Mouse (Mus musculus) spleen, postnatal 10 days (tissue): ENCODE results near the gene Pcbp2.

Experiments used
- DNase-seq, 2 experiments: peaks; one replicate each; pipeline ENCODE4 v3.0.0; 2021 to 2022; ENCODE audit warnings: low spot score in 2 of 2

Gene Pcbp2

DNA sequence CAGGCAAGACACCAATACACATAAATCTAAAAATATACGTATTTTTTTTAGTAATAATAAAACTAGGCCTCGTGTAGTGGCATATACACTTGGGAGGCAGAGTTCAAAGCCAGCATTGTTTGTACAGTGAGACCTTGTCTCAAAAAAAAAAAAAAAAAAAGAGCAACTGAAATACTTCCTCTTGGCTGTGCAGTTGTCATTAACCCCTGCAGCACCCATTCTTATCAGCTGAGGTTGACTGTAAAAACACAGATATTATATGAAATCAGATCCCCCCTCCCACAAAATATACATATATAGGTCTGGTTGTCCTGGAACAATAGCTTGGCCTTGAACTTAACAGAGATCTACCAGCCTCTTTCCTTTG is 36.1 kb downstream of the Pcbp2 start:
- no peak for DNase-seq

DNA sequence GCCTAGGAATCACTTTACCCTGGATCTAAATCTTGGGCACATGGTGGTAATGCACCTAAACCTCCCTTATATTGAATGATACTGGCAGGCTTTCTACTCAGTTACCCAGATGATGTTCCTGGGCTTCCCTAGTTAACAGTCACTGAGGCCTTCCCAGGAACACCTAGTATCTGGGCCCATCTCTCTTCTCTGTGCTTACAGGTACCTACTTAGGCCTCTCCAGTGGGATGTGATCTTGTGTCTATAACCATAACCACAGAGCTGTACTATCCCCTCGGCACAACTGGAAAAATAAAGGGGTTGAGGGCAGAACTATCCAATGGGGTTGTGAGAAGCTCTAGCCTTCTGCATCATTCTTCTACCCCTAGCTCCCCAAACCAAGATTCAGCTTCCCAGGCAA is 36.5 kb downstream of the Pcbp2 start:
- DNase-seq: no peak

DNA sequence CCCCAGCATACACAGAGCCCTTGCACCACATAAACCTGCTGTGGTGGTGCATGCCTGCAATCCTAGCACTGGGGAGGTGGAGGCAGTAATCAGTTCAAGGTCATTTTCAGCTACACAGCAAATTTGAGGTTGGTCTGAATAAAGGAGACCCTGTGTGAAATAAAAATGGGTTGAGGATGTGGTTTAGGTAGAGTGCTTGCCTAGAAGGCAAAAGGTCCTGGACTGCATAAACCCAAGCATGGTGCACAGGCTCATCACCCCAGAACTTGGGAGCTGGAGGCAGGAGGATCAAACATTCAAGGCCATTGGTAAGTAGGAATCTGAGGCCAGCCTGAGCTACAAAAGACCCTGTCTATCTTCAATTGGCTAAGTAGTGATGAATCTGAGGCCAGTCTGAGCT is 37.2 kb downstream of the Pcbp2 start:
- no peak for DNase-seq

DNA sequence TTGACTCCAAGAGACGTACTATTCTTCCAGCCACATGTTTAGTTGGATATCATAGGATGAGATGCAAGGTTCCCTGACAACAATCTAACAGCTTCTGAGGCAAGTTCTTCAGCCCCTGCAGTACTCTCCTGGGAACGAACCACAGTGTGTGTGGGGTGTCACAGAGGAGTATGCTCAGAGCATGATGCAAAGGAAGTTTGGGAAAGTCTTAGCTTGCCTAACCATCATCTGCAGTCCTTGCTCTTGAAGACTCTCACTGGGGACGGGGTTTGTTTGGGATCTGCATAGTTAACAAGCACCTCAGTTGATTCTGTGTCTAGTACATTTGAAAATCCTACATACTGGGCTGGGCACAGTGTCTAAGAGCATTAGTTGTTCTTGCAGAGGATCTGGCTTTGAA is 38.0 kb downstream of the Pcbp2 start:
- DNase-seq: no peak

DNA sequence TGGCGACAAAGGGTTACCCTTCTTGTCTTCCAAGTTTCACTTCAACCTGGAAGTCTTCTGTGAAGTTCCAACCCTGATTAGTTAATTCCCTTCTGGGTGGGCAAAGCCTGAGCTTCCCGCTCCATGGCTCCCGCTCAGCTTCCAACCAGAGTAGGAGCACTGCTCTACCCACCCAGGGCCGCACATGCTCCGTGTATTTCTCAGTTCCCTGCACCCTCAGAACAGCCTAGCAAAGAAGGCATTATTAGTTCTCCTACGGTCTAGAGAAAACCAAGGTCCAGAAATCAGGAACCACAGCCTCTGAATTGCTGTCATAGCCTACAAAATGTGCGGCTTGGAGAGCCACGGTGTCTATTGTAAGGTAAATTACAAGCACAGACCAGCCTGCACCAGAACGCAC is 39.8 kb downstream of the Pcbp2 start:
- no peak for DNase-seq

DNA sequence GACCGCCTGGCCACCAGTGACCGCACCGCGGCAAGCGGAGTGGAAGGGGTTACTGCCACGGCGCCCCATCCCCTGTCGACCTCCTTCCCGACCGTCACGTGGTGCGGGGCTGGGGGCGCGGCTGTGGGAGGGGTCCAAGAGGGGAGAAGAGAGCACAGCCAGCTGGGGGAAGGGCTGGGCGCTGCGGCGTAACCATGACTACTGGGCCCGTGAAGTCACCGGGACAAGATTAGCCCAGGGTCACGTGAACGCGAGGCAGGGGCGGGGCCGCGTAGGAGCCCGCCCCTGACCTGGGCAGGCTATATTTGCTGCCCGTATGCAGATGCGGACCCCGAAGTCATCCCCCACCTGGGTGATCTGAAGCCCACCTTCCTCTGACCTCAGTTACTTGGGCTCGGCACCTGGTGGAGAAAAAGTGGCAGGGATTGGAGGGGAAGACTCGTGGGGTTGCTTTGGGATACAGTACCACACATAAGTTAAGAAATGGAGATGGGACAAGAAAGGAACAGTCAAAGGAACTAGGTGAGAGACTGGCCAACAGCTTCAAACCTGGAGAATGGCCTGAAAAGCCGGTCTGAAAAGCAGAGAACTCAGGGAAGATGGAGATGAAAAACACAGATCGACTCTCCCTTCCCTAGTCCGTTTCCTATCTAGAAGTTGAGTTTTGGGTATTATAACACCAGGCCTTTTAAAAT is 40.4 kb downstream of the Pcbp2 start:
- peak; percentile 47 to 84 for DNase-seq

DNA sequence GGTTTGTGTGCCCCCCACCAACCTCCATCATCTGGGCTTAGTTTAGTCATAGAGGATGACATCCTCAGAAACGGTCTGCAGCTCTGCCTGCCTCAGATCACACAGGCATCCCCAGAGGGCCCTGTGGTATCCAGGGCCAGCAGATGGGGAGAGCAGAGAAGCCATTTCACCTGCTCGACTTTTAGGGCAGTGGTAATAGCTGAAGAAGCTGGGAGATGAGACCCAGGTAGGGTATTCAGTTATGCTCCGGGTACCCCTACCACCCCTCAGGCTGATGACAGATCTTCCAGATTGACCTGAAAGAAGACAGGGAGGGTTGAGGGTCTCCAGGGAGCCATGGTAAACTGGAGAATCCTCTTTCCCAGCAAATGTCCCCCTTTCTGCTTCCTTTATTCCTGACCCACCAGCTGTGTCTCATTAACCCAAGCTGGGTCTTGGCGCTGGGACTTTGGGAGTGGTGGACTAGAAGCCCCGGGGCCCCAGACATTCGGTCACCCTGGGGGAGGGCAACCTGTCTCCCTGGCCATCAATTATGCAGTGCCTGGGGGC is 41.0 kb downstream of the Pcbp2 start:
- no peak for DNase-seq

DNA sequence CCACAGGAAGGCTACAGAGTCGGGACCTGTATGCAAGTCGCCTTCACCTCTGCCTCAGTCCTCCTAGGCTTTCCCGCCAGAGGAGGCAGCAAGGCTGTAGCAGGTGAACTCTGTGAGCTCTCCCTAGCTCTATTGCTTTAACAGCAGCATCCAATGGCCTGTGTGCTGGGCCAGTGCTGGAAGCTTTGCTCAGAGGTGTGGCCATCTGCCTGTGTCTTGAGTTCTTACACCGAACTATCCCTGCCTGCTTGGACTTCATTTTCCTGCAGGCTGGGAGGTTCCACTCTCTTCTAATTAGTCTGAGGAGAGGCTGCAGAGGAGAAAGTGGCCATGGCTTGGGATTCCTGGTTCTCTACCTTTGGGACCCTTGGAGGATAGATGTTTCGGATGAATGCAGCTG is 41.7 kb downstream of the Pcbp2 start:
- no peak for DNase-seq

DNA sequence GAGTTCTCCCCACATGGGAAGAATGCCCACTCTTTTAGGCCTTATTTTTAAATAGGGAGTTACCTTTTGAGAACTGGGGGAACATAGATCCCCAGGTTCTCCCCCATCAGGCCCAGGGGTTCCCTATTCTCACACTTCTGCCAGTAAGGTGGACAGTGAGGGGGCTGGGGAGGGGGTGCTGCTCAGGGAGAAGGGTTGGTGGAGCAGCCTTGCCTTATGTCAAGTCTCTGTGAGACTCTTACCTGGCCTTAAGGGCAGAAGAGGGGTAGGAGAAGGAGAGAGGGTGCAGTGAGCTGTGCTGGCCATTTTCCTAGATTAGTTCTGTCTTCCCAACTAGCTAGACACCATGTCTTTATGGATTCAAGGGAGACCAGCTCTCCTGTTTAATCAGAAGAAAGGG is 42.1 kb downstream of the Pcbp2 start:
- DNase-seq: no peak

DNA sequence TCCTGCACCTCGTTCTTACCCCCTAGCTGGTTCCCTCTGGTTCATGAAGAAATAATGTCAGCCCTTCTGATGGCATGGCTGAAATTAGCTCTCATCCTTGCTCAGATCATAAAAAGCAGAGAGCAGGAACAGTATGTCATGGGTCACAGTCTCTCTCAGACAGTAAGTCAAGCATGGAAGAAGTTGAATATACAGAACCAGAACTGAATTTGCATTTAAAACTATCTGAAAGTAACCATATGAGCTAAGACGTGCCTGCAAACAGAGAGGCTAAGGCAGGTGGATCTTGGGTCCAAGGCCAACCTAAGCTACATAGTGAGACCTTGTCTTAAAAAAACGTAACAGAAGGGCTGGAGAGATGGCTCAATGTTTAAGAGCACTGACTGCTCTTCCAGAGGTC is 42.7 kb downstream of the Pcbp2 start:
- DNase-seq: no peak

DNA sequence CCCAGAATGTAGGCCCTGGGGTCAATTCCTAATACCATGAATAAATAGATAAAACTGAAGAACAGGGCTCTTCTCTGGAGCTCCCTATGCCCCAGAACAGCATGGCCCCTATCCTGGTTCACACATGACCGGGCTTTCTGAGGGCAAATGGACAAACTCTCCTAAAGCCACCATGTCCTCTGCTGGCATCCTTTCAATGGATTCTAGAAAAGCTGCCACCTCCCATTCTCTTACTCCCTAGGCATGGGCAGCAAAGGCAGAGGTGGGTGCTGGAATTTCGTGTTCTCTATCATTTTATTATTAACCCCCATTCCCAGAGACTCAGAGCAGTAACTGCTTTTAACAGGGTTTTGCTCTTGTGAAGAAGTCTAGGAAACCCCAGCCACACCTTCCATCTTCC is 44.9 kb downstream of the Pcbp2 start:
- DNase-seq: no peak

DNA sequence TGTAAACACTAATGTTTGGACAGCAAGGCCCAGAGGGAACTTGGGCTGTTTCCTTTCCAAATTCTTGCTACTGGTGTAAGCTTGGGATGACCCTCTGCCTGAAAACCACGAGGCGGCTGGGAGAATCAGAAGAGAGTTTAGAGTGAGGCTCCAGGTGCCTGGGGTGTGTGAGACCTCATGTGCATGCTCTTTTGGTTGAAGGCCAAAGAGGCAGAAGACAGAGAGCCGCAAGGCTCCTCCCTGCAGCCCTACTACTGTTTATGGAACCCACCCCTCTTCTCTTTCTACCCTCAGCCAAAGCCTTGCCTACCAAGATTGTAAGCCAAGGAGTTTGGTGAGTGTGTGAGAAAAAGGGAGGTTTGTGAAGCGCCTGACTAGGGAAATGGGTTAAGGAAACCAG is 45.5 kb downstream of the Pcbp2 start:
- DNase-seq: no peak

DNA sequence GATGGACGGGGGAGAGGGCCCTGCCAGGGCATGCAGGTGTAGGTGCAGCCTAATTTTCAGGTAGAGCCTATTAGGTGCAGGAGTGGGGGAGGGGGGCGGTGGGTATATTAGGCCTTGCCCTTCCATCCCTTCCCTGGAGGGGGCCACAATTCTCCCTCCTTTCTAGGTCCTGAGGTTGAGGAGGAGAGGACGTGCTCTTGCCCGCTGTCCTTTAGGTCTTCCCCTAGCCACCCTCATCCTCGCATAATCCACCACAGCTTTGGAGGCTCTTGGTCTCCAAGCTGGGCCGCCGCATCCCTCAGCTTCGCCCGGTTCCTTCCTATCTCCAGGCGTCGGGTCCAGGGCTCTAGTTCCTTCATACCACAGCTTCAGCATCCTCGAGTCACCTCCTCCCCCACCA is 46.0 kb downstream of the Pcbp2 start:
- DNase-seq: no peak

DNA sequence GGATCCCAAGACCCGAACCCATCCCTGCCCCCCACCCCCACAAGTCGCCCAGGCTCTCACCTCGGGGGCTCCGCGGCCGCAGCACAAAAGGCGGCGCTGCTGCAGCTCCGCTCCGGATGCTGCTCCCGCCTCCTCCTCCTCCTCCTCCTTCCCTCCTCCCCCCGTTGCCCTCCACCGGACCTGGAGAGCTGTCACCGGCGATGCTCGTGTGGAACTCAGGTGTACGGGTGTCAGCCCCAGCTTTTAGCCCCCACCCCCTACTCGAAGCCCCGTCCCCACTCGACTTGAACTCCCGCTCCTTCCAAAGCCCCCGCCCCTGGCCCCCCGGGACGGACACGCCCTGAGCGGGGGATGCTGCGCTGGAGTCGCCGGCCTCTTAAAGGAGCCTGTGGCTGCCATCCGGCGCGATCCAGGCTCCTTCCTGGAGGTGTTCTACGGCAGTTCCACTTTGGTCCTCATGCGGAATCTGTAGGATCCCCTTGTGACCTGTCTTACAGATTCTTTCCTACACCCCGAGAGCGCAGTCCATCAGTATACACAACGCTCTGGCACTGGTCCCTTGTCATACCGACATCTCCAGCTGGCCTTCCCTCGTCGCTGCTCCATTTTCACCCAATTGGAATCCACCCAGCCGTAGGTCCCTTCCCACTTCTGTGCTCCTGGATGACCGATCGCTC is 46.5 kb downstream of the Pcbp2 start, which contains the start of gene Map3k12:
Gene Map3k12, minus strand, starts transcription at position 337 of the 677 bp plus-strand sequence.
- peak; percentile 62 to 65 for DNase-seq

DNA sequence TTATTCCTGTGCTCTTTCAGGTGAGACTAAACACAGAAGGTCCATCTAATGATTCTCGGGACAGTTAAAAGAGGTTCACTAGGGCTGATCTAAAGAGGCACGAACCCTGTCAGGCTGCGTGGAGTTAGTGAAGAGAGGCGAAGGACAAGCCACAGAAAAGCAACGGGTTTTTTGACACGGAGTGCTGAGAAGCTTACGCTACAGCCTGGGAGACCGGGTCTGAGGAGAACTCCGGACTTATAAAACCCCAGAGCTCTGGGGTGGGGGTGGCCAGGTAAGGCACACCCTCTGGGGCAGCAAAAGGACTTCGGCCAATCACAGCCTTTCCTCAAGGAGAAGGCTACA is 47.3 kb downstream of the Pcbp2 start:
- DNase-seq: no peak

DNA sequence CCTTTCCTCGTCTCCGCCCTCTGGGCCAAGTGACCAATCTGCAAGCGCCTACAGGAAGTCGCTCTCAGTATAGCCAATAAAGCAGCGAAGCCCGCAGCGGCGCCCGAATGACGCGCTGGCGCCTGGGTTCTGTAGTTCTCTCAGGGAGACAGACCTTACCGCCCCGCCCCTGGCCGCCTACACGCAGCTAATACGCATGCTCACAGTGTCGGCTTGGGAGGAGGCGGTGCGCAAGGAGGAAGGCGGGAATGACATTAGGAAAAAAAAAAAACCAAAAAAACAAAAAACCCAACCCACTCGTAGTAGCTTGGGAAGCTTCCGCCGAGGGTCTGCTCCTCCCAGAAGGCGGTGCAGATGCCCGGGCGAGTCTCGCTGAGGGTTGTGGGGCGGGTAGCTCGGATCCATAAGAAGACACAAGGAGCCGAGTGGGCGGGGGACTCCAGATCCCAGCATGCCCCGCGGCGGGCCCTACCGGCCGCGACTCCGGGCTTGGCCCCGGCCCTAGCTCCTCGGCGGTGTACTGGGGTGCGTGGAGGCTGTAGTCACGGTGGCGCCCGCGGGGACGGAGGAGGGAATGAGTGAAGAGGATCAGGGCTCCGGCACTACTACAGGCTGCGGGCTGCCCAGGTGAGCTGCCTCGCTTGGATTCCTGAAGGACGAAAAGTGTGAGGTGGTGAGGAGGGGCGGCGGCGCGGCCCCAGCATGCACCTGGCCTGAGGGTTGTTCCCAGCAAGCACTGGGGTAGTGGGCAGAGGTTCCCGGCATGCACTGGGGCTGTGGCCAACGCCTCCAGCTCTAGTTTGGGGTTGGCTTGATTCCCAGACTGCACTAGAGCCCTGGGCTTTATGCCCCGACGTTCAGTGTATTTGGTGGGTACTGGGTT is 47.9 kb downstream of the Pcbp2 start, which contains the start of gene Tarbp2:
Gene Tarbp2, plus strand, starts transcription at position 217 of the 883 bp plus-strand sequence.
- DNase-seq: peak; percentile 98 to 99

DNA sequence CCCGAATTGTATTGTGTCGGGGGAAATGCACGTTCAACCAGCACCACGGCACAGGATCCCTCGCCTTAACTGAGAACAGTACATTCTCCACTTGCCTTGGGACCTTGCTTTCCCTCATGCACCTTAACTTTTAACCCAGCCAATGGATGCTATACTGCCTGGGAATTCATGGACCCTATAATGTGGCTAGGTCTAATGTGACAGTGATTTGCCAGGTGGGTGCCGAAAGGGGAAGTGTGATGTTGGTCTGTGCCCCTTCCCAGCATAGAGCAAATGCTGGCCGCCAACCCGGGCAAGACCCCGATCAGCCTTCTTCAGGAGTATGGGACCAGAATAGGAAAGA is 48.5 kb downstream of the Pcbp2 start:
- no peak for DNase-seq

DNA sequence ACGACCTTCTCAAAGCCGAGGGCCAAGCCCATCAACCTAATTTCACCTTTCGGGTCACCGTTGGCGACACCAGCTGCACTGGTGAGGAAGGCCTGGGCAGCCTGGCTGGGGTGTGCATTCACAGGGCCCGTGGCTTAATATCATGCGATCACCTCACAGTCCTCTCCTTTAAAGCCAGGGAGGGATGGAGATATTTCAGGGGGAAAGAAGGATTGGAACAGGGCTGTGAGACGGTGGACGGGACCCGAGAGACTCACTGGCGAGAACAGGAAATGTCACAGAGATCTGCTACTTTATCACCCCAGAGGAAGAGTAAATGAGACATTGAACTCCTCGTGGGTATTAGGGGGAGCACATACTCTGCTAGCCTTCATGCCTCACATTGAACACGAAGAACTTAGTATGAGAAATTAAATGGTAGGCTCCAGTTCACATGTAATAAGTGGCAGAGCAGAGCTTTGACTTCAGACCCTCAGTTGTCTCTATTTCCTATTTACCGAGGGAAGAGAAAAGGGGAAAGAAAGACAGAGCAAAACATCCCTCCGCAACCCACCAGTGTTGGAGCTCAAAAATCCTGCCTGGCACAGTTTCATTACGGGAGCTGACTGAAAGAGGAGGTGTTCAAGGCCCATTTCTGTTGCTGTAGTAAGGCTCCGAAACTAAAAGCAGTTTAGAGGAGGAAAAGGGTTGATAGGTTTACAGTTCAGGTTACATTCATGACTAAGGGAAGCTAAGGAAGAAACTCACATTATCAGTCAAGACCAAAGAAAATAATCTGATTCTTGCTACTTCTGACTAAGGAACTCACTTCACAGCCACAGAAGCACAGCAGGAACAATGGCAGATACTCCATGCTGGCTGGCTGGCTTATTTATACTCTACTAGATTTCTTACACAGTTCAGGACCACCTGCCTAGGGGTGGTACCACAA is 49.1 kb downstream of the Pcbp2 start:
- no peak for DNase-seq

DNA sequence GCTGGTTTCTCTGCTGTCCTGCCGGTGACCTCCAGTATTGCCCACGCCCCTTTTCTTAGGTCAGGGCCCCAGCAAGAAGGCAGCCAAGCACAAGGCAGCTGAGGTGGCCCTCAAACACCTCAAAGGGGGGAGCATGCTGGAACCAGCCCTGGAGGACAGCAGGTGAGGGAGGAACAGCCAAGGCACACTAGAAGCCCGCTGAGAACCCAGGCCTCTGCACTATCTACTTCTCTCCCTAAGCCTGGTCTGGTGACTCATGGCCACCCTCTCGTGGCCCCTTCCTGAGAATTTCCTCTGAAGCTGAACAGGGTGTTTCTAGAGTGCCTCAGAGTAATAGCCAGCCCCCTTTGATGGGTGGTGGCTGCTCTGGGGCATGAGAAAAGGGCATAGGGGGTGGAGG is 50.1 kb downstream of the Pcbp2 start:
- no peak for DNase-seq

DNA sequence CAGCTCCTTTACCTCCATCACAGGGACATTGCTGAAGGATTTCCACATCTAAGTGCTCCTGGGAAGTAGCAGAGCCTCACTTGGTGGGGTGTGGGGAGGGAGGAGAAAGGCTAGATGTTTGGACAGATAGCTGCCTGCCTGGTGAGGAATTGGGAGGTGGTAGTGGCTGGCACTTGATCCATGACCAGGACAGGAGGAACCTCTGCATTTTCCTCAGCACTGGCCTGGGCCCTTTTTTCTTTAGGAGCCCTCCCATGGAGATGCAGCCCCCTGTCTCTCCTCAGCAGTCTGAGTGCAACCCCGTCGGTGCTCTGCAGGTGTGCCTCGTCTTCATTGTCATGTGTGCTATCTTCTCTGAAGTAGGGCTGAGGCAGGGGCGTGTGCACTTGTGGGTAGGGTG is 51.1 kb downstream of the Pcbp2 start:
- DNase-seq: no peak

DNA sequence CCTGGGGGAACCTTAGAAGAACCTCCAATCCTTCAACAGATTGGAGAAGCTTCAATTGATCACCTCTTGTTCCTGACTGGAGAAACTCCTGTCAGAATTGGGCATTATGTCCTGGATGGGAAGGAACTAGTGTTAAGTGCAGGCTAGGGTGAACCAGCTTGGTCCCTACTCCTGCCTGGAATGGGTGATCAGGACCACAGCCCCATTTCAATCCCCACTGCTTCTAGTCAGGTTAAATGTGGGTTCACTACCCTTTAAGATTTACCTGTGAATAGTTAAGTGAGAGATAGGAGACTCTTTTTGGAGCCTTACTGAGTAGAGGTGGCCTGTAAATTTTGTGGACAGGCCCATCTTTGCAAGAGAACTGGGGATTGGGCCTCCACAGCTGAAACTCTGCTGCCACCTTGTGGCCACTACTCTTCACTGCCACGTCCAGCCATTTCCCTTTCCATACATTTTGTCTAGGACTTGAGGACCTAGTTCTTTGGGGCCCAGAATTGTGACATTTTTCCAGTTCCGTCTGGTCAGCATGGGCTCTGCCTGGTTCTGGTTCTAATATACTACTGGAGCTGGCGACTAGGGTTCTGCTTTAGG is 54.6 kb downstream of the Pcbp2 start, which contains the start of gene Npff:
Gene Npff, minus strand, starts transcription at position 51 of the 594 bp plus-strand sequence.
- peak; percentile 67 to 83 for DNase-seq
